Mouse (Mus musculus) hindbrain, embryonic 11.5 days (tissue): ENCODE measurements around the gene Ky. TPM values are rescaled to one million over a fixed set of nuclear protein-coding genes. Genes with fewer than 3 reads are reported as not detected.

Experiments used
- ATAC-seq: fragments of 200-750 bp; cut with Nextera tagmentation; 2 replicates; pipeline ENCODE4 v1.8.0; 2017; ENCODE audit warnings: mild to moderate bottlenecking, moderate TSS enrichment, moderate library complexity; ENCODE audit not compliant: low FRiP score
- DNase-seq: peaks from one replicate; pipeline ENCODE4 v3.0.0-alpha.2; 2015; ENCODE audit warnings: low spot score
- H3K27ac ChIP-seq: fragments of 300-500 bp; sonication (generic); 2 replicates; pipeline ENCODE4 v1.5.1; 2014; ENCODE audit warnings: mild to moderate bottlenecking, low read depth, low read length
- H3K27me3 ChIP-seq: fragments of 300-500 bp; sonication (generic); 2 replicates; pipeline ENCODE4 v1.6.1; 2014; ENCODE audit warnings: mild to moderate bottlenecking, low read length, moderate library complexity, mixed read lengths; ENCODE audit not compliant: control insufficient read depth, insufficient read depth
- H3K36me3 ChIP-seq: fragments of 300-500 bp; sonication (generic); 2 replicates; pipeline ENCODE4 v1.6.1; 2014; ENCODE audit warnings: mild to moderate bottlenecking, low read length, moderate library complexity, mixed read lengths; ENCODE audit not compliant: control insufficient read depth, insufficient read depth
- H3K4me1 ChIP-seq: fragments of 300-500 bp; sonication (generic); replicated peaks from 2 replicates; pipeline ENCODE4 v1.6.1; 2014; ENCODE audit warnings: low read length, mixed read lengths; ENCODE audit not compliant: control insufficient read depth, insufficient read depth
- H3K4me2 ChIP-seq: fragments of 300-500 bp; sonication (generic); replicated peaks from 2 replicates; pipeline ENCODE4 v1.6.1; 2014; ENCODE audit warnings: mild to moderate bottlenecking, low read depth, low read length
- H3K4me3 ChIP-seq: fragments of 300-500 bp; sonication (generic); 2 replicates; pipeline ENCODE4 v1.5.1; 2014; ENCODE audit warnings: low read depth, low read length
- H3K9ac ChIP-seq: fragments of 300-500 bp; sonication (generic); 2 replicates; pipeline ENCODE4 v1.6.1; 2014; ENCODE audit warnings: low read depth, low read length
- H3K9me3 ChIP-seq: fragments of 300-500 bp; sonication (generic); 2 replicates; pipeline ENCODE4 v1.6.1; 2016; ENCODE audit warnings: low read length; ENCODE audit not compliant: control insufficient read depth
- WGBS: fragments of 180-500 bp; shearing (Covaris S2); extraction: QIAGEN DNeasy Blood & Tissue Kit; methylation state at CpG from one replicate; pipeline ENCODE4 v1.1.7; 2014; 5-methylcytosine and 5-hydroxymethylcytosine counted together
- polyA plus RNA-seq: library from polyadenylated mRNA; unstranded; fragments of >200 nt; fragmentation: Nextera tagmentation; extraction: Ambion mirVana; gene quantifications from 2 replicates; pipeline ENCODE4 v1.2.1, GENCODE M21; 2014

Gene Ky
- polyA plus RNA-seq, 1 experiment from 2014 or later, result 0.26 TPM

DNA sequence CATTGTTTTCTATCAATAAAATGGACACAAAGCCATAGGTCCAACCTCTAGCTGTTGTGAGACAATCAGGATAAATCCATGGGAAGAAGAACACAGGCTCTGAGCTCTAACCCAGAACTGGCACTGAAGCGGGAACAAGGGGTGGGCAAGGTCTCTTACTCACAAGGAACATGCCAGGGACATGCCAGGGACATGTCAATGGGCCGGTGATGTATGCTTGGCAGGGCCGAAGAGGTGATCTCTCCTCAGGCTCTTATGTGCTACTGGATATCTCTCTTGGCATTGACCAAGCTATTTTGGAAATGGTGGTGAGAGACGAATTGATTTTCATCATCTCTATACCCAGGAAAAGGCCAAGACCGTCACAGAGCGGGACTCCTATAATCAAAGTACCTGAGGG is 6.8 kb upstream of the Ky start:
- no peak for ATAC-seq
- WGBS, result 95% methylated on average over 6 of the region's 6 CpGs

GRCm38 (mm10) chr9:102499266-102499665 is 6.3 kb upstream of the Ky start:
- ATAC-seq, result no peak
- 89% methylated on average over 4 of the region's 4 CpGs for WGBS
- no peak overlapping the region for H3K4me3 ChIP-seq

More for the DNA sequence above, 6.8 kb upstream of the Ky start:
- no peak overlapping the region for H3K4me2 ChIP-seq
- H3K27ac ChIP-seq, result no peak overlapping the region
- no peaks in the 10 kb centered on the region for H3K9me3 ChIP-seq
- no peaks in the 10 kb centered on the region for H3K27me3 ChIP-seq
- no peaks in the 10 kb centered on the region for H3K4me1 ChIP-seq
- no peaks in the 10 kb centered on the region for H3K36me3 ChIP-seq
- H3K9ac ChIP-seq, result no peak overlapping the region
- no peak for DNase-seq
- no peak overlapping the region for H3K4me3 ChIP-seq

GRCm38 (mm10) chr9:102499746-102500145 is 5.8 kb upstream of the Ky start:
- H3K9me3 ChIP-seq, result no peaks in the 10 kb centered on the region
- H3K9ac ChIP-seq, result no peak overlapping the region
- H3K4me2 ChIP-seq, result no peak overlapping the region
- DNase-seq (no peak), ATAC-seq (no peak)
- no peaks in the 10 kb centered on the region for H3K36me3 ChIP-seq
- H3K27ac ChIP-seq, result no peak overlapping the region
- H3K4me3 ChIP-seq, result no peak overlapping the region
- H3K27me3 ChIP-seq, result peaks cover under 1% of the 10 kb centered on the region; the same call in 1 of the 2 replicates
- H3K4me1 ChIP-seq, result no peaks in the 10 kb centered on the region

More at GRCm38 (mm10) chr9:102499266-102499665, 6.3 kb upstream of the Ky start:
- H3K36me3 ChIP-seq, result no peaks in the 10 kb centered on the region
- no peaks in the 10 kb centered on the region for H3K9me3 ChIP-seq
- H3K9ac ChIP-seq, result no peak overlapping the region
- no peak overlapping the region for H3K27ac ChIP-seq
- no peaks in the 10 kb centered on the region for H3K4me1 ChIP-seq
- no peaks in the 10 kb centered on the region for H3K27me3 ChIP-seq
- no peak for DNase-seq
- no peak overlapping the region for H3K4me2 ChIP-seq

GRCm38 (mm10) chr9:102501113-102501512 is 4.4 kb upstream of the Ky start:
- 70% methylated on average over 4 of the region's 4 CpGs for WGBS
- Histone ChIP-seq H3K4me1 (peaks cover 4% of the 10 kb centered on the region; the same call in 1 of the 2 replicates), H3K27me3 (peaks cover 8% of the 10 kb centered on the region), H3K4me3 (no peak overlapping the region), H3K9ac (no peak overlapping the region), H3K9me3 (no peaks in the 10 kb centered on the region), H3K4me2 (no peak overlapping the region), H3K27ac (no peak overlapping the region), H3K36me3 (no peaks in the 10 kb centered on the region)
- no peak for DNase-seq
- ATAC-seq, result no peak

DNA sequence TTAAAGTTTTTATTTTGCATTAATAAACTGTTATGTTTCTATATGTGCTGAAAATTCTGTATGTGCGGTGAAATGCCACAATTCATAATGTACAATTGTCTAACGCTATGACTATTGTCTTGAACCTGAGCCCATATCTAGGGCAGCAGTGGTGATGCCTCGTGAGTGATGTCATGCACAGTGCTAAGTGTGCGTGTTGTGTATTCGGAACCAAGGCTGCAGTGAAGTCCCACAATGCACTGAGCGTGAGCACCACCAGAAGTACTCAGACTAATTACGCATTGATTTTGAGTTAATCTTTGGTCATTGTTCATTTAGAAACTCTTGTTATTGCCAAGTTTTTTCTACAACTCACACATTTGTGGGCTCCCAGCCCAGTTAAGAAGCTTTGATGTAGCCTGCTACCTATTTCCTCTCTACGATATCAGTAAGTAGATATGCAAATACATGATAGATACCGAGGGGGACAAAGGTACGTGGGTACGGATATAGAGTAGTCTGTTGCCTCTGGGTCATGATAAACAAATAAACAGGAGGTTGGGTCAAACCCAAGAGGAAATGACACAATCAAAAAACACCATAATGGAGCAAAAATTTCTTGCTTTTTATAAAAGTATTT is 3.4 kb upstream of the Ky start:
- Histone ChIP-seq H3K27me3 (peaks cover 17% of the 10 kb centered on the region), H3K4me3 (no peak overlapping the region), H3K9ac (no peak overlapping the region), H3K9me3 (no peaks in the 10 kb centered on the region), H3K36me3 (no peaks in the 10 kb centered on the region), H3K4me2 (no peak overlapping the region), H3K4me1 (peaks cover 4% of the 10 kb centered on the region; the same call in 1 of the 2 replicates), H3K27ac (no peak overlapping the region)
- ATAC-seq, result no peak
- 89% methylated on average over 11 of the region's 11 CpGs for WGBS
- no peak for DNase-seq

DNA sequence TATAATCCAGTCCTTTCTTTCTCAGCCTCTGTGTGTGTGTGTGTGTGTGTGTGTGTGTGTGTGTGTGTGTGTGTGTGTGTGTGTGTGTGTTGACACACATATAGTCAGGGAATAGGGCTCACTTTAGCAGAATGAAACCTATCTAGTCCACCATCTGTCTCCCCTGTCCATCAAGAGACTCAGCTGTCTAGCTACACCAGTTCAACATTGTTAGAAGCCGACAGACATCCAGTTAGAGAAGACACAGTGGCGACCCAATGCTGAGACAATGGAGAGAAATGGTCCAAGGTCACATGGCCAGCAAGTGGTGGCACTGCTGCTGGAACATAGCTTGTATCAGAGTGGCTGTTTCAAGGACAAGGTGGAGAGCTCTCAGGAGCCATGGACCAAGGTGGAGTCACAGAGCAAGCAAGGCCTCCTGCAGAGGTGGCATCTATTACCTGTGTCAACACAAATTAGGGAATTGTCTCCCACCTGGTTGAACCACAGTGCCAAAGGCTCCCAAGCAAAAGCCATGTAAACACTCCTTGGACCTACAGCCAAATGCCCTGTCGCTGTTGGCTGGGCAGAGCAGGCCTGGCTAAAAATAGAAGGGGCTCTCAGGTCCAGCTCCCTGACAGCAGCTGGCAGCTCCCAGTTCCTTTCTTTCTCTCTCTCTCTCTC is 703 bp upstream of the Ky start:
- no peak overlapping the region for H3K4me2 ChIP-seq
- no peak overlapping the region for H3K9ac ChIP-seq
- H3K27ac ChIP-seq, result no peak overlapping the region
- H3K27me3 ChIP-seq, result peaks cover 21% of the 10 kb centered on the region
- 66% methylated on average over 3 of the region's 3 CpGs for WGBS
- H3K4me3 ChIP-seq, result no peak overlapping the region
- ATAC-seq, result no peak
- no peaks in the 10 kb centered on the region for H3K36me3 ChIP-seq
- H3K4me1 ChIP-seq, result peaks cover 4% of the 10 kb centered on the region; the same call in 1 of the 2 replicates
- DNase-seq, result no peak
- no peaks in the 10 kb centered on the region for H3K9me3 ChIP-seq

DNA sequence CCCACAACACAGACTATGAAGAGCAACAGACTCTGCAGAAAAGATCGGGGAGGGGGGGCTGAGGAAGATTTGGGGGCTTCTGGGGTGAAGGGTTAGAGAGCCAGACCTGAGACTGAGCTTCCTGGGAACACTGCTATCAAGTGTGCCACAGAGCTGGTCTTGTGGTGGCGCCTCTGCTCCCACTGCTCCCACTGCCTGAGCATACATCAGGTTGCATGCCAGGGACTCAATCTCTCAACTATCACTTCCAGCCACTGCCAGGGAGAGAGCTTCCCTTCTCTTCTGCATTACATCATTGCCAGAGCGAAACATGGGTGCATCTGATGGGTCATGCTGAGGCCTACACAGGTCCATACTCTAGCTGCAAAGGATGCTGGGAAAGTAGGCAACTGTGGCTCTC is 2.8 kb downstream of the Ky start:
- no peak overlapping the region for H3K4me3 ChIP-seq
- H3K9ac ChIP-seq, result no peak overlapping the region
- H3K27ac ChIP-seq, result no peak overlapping the region
- peaks cover 4% of the 10 kb centered on the region; the same call in 1 of the 2 replicates for H3K4me1 ChIP-seq
- peaks cover 21% of the 10 kb centered on the region for H3K27me3 ChIP-seq
- H3K4me2 ChIP-seq, result no peak overlapping the region
- 87% methylated on average over 3 of the region's 3 CpGs for WGBS
- no peaks in the 10 kb centered on the region for H3K36me3 ChIP-seq
- ATAC-seq (no peak), DNase-seq (no peak)
- H3K9me3 ChIP-seq, result no peaks in the 10 kb centered on the region

- no peaks in the 10 kb centered on the region for H3K36me3 ChIP-seq
- H3K9ac ChIP-seq, result no peak overlapping the region
- H3K4me2 ChIP-seq, result no peak overlapping the region
- H3K27ac ChIP-seq, result no peak overlapping the region
- peak; percentile 23 for DNase-seq
- 58% methylated on average over 8 of the region's 8 CpGs for WGBS
- no peaks in the 10 kb centered on the region for H3K4me1 ChIP-seq
- H3K9me3 ChIP-seq, result no peaks in the 10 kb centered on the region
- no peak overlapping the region for H3K4me3 ChIP-seq
- peaks cover 9% of the 10 kb centered on the region; the same call in 1 of the 2 replicates for H3K27me3 ChIP-seq
- ATAC-seq, result no peak
These were observed 5.9 kb downstream of the Ky start for GRCm38 (mm10) chr9:102511423-102511822.

GRCm38 (mm10) chr9:102513578-102513977 is 8.0 kb downstream of the Ky start:
- H3K27ac ChIP-seq, result no peak overlapping the region
- H3K9me3 ChIP-seq, result no peaks in the 10 kb centered on the region
- no peak overlapping the region for H3K4me2 ChIP-seq
- no peaks in the 10 kb centered on the region for H3K27me3 ChIP-seq
- no peak for ATAC-seq
- H3K4me1 ChIP-seq, result no peaks in the 10 kb centered on the region
- WGBS, result 84% methylated on average over 4 of the region's 4 CpGs
- no peak overlapping the region for H3K4me3 ChIP-seq
- no peak for DNase-seq
- H3K9ac ChIP-seq, result no peak overlapping the region
- H3K36me3 ChIP-seq, result no peaks in the 10 kb centered on the region
